Mouse (Mus musculus) midbrain, embryonic 12.5 days (tissue): ENCODE results near the gene Gm3055. TPM values are rescaled to one million over a fixed set of nuclear protein-coding genes. Genes with fewer than 3 reads are reported as not detected.
"Not testable (repeated sequence)": the region's sequence is repeated elsewhere in the genome, so short reads cannot be mapped to it uniquely, and the experiment has no call there.

Experiments used
- ATAC-seq: fragments of 200-750 bp; cut with Nextera tagmentation; 2 replicates; pipeline ENCODE4 v1.8.0; 2017; ENCODE audit warnings: low read depth, moderate TSS enrichment, moderate library complexity; ENCODE audit not compliant: low FRiP score
- H3K27ac ChIP-seq: fragments of 300-500 bp; sonication (generic); replicated peaks from 2 replicates; pipeline ENCODE4 v1.5.1; 2016; ENCODE audit warnings: mild to moderate bottlenecking
- H3K27me3 ChIP-seq: fragments of 300-500 bp; sonication (generic); 2 replicates; pipeline ENCODE4 v1.6.1; 2016; ENCODE audit warnings: mild to moderate bottlenecking
- H3K36me3 ChIP-seq: fragments of 300-500 bp; sonication (generic); 2 replicates; pipeline ENCODE4 v1.6.1; 2016
- H3K4me1 ChIP-seq: fragments of 300-500 bp; sonication (generic); 2 replicates; pipeline ENCODE4 v1.6.1; 2016
- H3K4me2 ChIP-seq: fragments of 300-500 bp; sonication (generic); replicated peaks from 2 replicates; pipeline ENCODE4 v1.6.1; 2016; ENCODE audit warnings: mild to moderate bottlenecking, moderate library complexity
- H3K4me3 ChIP-seq: fragments of 300-500 bp; sonication (generic); 2 replicates; pipeline ENCODE4 v1.5.1; 2016; ENCODE audit warnings: mild to moderate bottlenecking
- H3K9ac ChIP-seq: fragments of 300-500 bp; sonication (generic); replicated peaks from 2 replicates; pipeline ENCODE4 v1.6.1; 2016; ENCODE audit warnings: mild to moderate bottlenecking, moderate library complexity
- H3K9me3 ChIP-seq: fragments of 300-500 bp; sonication (generic); 2 replicates; pipeline ENCODE4 v1.6.1; 2016; ENCODE audit warnings: mild to moderate bottlenecking
- WGBS: fragments of 180-500 bp; shearing (Covaris S2); methylation state at CpG from one replicate; pipeline ENCODE4 v1.1.7; 2016; 5-methylcytosine and 5-hydroxymethylcytosine counted together
- polyA plus RNA-seq: library from polyadenylated mRNA; unstranded; fragments of >200 nt; fragmentation: Nextera tagmentation; extraction: Ambion mirVana; gene quantifications from 2 replicates; pipeline ENCODE4 v1.2.1, GENCODE M21; 2016

The Gm3055 gene
- 15.4 and 15.8 TPM in 2 replicates for polyA plus RNA-seq

GRCm38 (mm10) chr10:81770506-81771403, at the start of gene Gm3055:
Gene Gm3055 (minus strand): TSS chr10:81771161.
- WGBS, result no CpG with 5 or more reads among the region's 43 CpGs
- H3K9ac ChIP-seq, H3K4me2 ChIP-seq, H3K36me3 ChIP-seq, H3K27me3 ChIP-seq, H3K27ac ChIP-seq, H3K9me3 ChIP-seq, H3K4me1 ChIP-seq, H3K4me3 ChIP-seq: not testable (repeated sequence)
- peak; percentile 99 for ATAC-seq

- not testable (repeated sequence) for ATAC-seq, H3K27ac ChIP-seq
- WGBS, result 34% methylated on average over 18 of the region's 20 CpGs
These were observed 40.9 kb upstream of the Gm3055 start, which contains the start of gene Gm4767 for GRCm38 (mm10) chr10:81811899-81812298. Gene Gm4767 (plus strand): TSS chr10:81812186.

GRCm38 (mm10) chr10:81771404-81771777, 430 bp upstream of the Gm3055 start:
- H3K4me2 ChIP-seq, H3K9ac ChIP-seq, H3K9me3 ChIP-seq, H3K27ac ChIP-seq, H3K27me3 ChIP-seq, H3K36me3 ChIP-seq, H3K4me3 ChIP-seq, H3K4me1 ChIP-seq: not testable (repeated sequence)
- peak; percentile 77 for ATAC-seq
- no CpG with 5 or more reads among the region's 3 CpGs for WGBS

More at GRCm38 (mm10) chr10:81811899-81812298, 40.9 kb upstream of the Gm3055 start, which contains the start of gene Gm4767:
- not testable (repeated sequence) for H3K4me2 ChIP-seq, H3K27me3 ChIP-seq, H3K4me3 ChIP-seq, H3K9ac ChIP-seq, H3K4me1 ChIP-seq, H3K36me3 ChIP-seq, H3K9me3 ChIP-seq

- H3K27ac ChIP-seq, H3K4me1 ChIP-seq, H3K4me2 ChIP-seq, H3K9ac ChIP-seq, H3K36me3 ChIP-seq, H3K9me3 ChIP-seq, H3K4me3 ChIP-seq, H3K27me3 ChIP-seq: not testable (repeated sequence)
- WGBS, result no CpG with 5 or more reads among the region's 46 CpGs
- ATAC-seq, result peak; percentile 100
These were observed 66.2 kb downstream of the Gm3055 start, which contains the start of gene Zfp433 for GRCm38 (mm10) chr10:81704531-81705301. Gene Zfp433 (plus strand): TSS chr10:81704825.

Other genes with a start within 250 kb of the Gm3055 start
- 0.58 and 1.0 TPM in 2 replicates for gene Gna15, start 246.9 kb downstream of the Gm3055 start, polyA plus RNA-seq
- 70.9 and 72.6 TPM in 2 replicates for gene Gna11, start 226.0 kb downstream of the Gm3055 start, polyA plus RNA-seq
- gene Aes, start 211.7 kb downstream of the Gm3055 start, polyA plus RNA-seq, result 524 and 532 TPM in 2 replicates
- gene Tle2, start 196.6 kb downstream of the Gm3055 start, polyA plus RNA-seq, result 17.8 and 17.9 TPM in 2 replicates
- gene Tle6, start 170.1 kb downstream of the Gm3055 start, polyA plus RNA-seq, result 2.9 and 5.1 TPM in 2 replicates
- gene BC025920, start 164.9 kb downstream of the Gm3055 start, polyA plus RNA-seq, result 2.5 and 2.6 TPM in 2 replicates
- 52.8 and 54.1 TPM in 2 replicates for gene Sirt6, start 143.4 kb downstream of the Gm3055 start, polyA plus RNA-seq
- gene Ankrd24, start 142.6 kb downstream of the Gm3055 start, polyA plus RNA-seq, result 6.3 and 7.4 TPM in 2 replicates
- gene Gm10778, start 122.1 kb downstream of the Gm3055 start, polyA plus RNA-seq, result 4.8 and 5.1 TPM in 2 replicates
- gene Zfp433, start 66.3 kb downstream of the Gm3055 start, polyA plus RNA-seq, result 18.2 and 21.1 TPM in 2 replicates
- 2.5 and 2.6 TPM in 2 replicates for gene Gm4767, start 41.0 kb upstream of the Gm3055 start, polyA plus RNA-seq
- gene Gm32687, start 92.8 kb upstream of the Gm3055 start, polyA plus RNA-seq, result 12.5 and 13.1 TPM in 2 replicates
- 6.4 and 6.8 TPM in 2 replicates for gene Zfp781, start 159.3 kb upstream of the Gm3055 start, polyA plus RNA-seq